Mouse (Mus musculus) layer of hippocampus, adult 2 months (tissue): ENCODE data around the gene Tbl1xr1. TPM values are rescaled to one million over a fixed set of nuclear protein-coding genes. Genes with fewer than 3 reads are reported as not detected.

Source experiments
- DNase-seq, 2 experiments: peaks; one replicate each; pipeline ENCODE4 v3.0.0; 2022; ENCODE audit warnings: low spot score in 2 of 2
- H3K27ac ChIP-seq: fragments of 200-600 bp; 2 replicates; pipeline ENCODE4 v1.8.1; 2022
- H3K4me3 ChIP-seq: fragments of 200-600 bp; 2 replicates; pipeline ENCODE4 v1.8.1; 2022; ENCODE audit warnings: mild to moderate bottlenecking
- CTCF ChIP-seq: fragments of 200-600 bp; conservative IDR thresholded peaks from 2 replicates; pipeline ENCODE4 v1.8.1; 2022; ENCODE audit warnings: antibody characterized with exemption, mild to moderate bottlenecking, moderate library complexity
- long read RNA-seq, 2 experiments: library from polyadenylated mRNA; stranded (forward); transcript quantifications; one replicate each; pipeline ENCODE4 v2.0.0; 2021; ENCODE audit warnings: borderline mapping rate in 2 of 2
- total RNA-seq, 2 experiments: library from RNA; stranded (reverse); gene quantifications; 2 replicates each; pipeline ENCODE4 v1.2.3; 2021

Tbl1xr1 gene
- 100 to 1,000 TPM; 154 to 161 TPM for total RNA-seq
- long read RNA-seq, experiment 1, full-length matches to known transcripts, result 11 of 39 reads
- long read RNA-seq, experiment 1, partial matches to known transcripts, result 2 of 39 reads
- long read RNA-seq, experiment 1, other reads (novel, unspliced or antisense), result 26 of 39 reads
- long read RNA-seq, experiment 2, full-length matches to known transcripts, result 8 of 29 reads
- long read RNA-seq, experiment 2, partial matches to known transcripts, result 3 of 29 reads
- long read RNA-seq, experiment 2, other reads (novel, unspliced or antisense), result 18 of 29 reads

DNA sequence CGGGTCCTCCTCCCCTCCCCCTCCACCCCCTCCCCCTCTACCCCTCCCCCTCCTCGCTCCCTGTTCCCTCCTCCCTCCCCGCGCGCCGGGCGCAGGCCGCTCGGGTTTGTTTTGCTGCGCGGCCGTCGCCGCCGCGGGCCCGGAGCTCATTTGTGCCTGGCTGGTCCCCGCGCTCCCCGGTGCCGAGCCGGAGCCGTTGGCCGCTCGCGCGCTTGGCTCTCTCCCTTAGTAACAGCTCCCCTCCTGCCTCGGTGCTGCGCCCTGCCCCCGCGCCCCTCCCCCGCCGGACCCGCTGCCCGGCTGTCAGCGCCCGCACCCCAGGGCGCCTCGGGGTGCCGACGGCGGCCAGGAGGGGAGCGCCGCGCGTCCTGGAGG is at the start of gene Tbl1xr1:
Gene Tbl1xr1, plus strand, starts transcription at position 92 of the 375 bp plus-strand sequence.
- Histone ChIP-seq H3K27ac (peak within 1 kb of the TSS; percentile 100), H3K4me3 (peak within 1 kb of the TSS; percentile 77)
- no peak for TF ChIP-seq CTCF
- DNase-seq, result peak; percentile 93

DNA sequence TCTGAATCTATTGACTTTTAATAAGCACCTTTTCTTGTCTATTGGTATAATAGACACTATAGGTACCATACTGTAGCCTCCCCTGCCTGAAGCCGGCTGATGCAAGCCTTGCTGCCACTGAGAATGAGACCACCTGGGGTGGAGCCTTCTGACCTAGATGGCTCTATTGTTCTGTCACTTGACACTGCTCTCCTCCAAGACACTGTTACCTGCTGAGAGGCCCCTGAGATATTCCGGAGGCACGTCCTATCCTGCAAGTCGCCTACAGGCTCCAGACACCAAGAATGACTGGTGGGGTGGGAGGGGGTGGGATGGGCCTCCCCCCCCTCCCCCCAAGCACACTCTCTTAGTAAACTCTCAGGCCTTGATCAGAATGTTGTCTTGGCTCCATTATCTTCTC is 38.4 kb upstream of the Tbl1xr1 start:
- no peak for DNase-seq
- H3K27ac ChIP-seq, result no peak overlapping the region
- TF ChIP-seq CTCF, result no peak
- no peak overlapping the region for H3K4me3 ChIP-seq

DNA sequence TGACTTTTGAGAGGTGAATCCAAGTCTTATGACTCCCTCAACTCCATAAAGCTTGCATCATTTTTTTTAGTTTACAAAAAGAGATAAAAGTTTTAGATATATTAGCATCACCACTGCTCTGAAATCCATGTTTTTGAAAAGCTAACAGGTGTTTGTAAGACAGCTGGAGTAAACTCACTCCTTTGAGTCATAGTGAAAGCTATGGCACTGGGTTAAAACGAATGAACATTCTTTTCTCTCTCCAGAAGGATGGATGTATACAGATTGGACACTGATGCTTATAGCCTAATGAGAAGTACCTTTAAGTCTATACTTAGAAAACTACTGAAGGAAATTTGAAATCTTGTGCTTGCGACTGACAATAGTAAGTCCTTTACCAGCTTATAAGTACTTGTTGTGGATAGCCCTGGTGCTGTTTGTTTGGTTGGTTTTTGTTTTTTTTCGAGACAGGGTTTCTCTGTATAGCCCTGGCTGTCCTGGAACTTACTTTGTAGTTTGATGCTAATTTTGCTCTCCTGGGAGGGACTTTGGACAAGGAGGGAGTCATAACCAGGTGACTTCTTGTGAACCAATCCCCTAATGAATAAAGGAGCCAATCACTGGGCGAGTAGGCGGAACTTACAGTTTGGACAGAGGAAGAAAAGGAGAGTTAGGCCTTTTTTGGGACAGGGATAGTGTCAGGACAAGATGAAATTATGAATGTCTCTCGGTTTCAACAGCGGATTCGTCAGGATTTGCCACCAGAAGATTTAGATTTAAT is 37.2 kb upstream of the Tbl1xr1 start:
- Histone ChIP-seq H3K27ac (no peak overlapping the region), H3K4me3 (no peak overlapping the region)
- TF ChIP-seq CTCF, result no peak
- no peak for DNase-seq

DNA sequence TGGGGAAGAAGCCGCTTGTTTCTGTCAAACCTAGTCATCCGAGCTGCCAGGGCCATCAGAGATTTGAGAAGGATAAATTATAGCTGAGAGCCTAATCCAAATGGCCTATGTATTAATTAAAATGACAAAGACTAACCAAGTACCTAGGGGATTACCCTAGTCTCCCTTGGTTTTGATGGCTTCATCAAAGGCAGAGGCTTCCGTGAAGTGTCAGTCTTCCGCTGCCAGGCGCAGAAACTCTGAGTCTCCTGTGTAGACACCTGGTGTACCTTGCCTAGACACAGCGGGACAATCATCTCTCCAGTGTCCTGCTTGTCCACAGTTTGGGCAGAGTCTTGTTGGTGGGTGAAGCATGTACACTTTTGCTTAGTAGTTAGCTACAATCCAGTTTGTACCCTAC is 35.8 kb upstream of the Tbl1xr1 start:
- no peak overlapping the region for H3K4me3 ChIP-seq
- DNase-seq, result no peak
- H3K27ac ChIP-seq, result no peak overlapping the region
- TF ChIP-seq CTCF, result no peak

DNA sequence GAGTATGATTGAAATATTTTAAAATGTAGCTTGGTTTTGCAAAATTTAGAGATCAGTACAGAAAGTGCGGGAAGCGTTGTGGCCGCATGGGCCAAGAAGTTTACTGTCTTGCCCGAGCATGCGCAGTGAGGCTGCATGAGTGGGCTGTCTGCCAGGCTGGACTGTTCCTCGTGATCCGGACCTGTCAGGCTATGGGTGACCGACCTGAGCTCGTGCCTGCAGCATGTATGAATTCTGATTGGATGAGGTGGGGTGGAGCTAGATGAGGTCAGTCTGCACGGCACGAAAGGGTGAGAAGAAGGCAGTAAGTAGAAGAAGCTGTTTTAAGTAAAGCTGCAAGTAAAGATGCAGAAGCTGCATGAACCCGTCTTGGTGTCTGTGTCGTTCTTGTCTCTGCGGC is 29.2 kb upstream of the Tbl1xr1 start:
- no peak for TF ChIP-seq CTCF
- DNase-seq, result no peak
- no peak overlapping the region for H3K4me3 ChIP-seq
- H3K27ac ChIP-seq, result no peak overlapping the region

DNA sequence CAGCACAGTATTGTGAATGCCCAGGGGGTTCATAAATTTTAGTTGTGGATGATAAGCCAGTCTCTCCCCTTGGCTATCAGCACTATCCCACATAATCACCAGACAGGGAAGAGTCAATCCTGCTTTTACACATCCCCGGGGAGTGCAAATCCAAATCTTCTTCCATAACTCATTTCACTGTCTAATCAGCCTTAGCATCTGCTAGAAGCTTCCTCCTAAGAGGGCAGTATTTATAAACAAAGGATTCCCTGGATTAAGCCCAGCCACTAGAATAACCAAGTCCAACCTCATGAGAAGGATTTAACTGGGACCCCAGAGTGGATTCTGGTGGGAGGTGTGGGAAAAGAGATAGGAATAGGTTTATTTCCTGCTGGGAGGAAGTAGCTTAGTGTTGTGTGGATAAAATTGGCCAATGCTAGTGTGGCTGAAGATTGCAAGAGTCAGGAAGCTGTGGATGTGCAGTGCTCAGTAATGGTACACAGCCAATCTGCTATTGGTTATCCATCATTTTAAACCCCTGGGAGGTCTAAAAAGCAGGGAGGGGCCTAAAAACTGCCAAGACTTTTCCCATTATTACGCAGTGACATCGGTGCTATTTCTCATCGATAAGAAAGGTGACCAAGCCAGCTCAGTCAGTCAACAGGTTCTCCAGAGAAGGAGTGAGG is 19.7 kb upstream of the Tbl1xr1 start:
- no peak overlapping the region for H3K27ac ChIP-seq
- DNase-seq, result no peak
- H3K4me3 ChIP-seq, result no peak overlapping the region
- TF ChIP-seq CTCF, result no peak

DNA sequence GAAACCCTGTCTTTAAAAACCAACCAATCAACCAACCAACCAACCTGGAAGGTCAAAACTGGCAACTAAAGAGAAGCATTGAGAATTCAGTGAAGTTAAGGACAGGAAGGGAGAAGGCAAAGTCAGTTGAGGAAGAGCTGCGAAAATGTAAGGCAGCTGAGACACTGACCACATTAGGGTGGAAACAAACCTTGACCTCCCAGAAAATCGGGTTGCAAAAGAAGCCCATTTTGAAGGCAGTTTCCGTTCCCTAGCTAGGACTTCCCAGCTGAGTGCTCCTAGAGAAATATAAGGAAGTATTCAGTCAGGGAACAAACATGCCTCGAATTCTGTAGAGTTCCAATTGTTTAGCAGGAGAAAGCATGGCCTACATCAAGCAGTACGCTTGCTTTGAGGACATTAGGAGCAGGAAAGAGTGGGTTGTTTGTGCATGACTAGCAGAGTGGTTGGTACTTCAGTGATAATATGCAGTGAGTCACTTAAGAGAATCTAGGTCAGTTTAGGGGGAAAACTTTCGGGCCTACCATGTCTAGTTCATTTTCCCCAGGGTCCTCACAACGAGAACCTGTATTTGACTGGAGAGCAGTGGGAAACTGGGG is 18.1 kb upstream of the Tbl1xr1 start:
- TF ChIP-seq CTCF, result no peak
- Histone ChIP-seq H3K4me3 (no peak overlapping the region), H3K27ac (no peak overlapping the region)
- no peak for DNase-seq

DNA sequence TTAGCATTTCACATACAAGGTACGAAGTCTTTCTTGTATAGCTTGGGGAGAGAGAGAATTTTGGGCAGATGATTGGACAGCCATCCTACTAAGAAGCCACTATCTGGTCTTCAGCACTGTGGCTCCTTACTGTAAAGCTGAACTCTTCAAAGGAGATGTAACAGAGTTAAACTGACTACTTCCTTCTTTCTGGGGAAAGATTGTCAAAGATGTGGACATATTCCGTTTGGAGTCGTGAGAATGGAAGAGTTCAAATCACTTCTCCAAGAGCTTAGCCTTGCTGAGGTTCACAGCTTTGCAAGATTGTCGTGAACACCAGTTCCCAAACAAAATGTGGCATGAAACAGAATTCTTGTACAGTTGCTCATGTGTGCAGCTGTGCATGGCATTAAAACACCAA is 15.3 kb upstream of the Tbl1xr1 start:
- no peak overlapping the region for H3K27ac ChIP-seq
- TF ChIP-seq CTCF, result no peak

DNA sequence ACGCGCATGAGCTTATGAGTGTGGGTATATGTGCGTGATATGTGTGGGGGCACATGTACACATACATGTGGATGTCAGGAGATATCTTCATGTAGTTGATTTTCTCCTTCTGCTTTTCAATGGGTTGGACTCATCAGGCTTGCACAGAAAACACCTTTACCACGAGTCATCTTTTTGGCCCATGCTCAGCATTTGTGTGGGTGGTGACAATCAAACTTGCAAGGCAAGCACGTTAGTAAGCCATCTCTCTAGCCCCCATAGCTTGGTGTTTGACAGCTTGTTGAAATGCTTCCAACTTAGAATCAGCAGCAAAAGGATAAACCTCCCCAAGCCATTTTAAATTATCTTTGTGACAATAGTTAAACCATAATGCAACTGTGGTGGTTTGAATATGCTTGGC is 7.8 kb upstream of the Tbl1xr1 start:
- Histone ChIP-seq H3K4me3 (no peak overlapping the region), H3K27ac (no peak overlapping the region)
- DNase-seq, result no peak
- no peak for TF ChIP-seq CTCF

More for the DNA sequence above, 15.3 kb upstream of the Tbl1xr1 start:
- DNase-seq, result no peak
- H3K4me3 ChIP-seq, result no peak overlapping the region

GRCm38 (mm10) chr3:22073916-22074315 is 2.5 kb upstream of the Tbl1xr1 start:
- no peak for DNase-seq
- Histone ChIP-seq H3K4me3 (no peak overlapping the region), H3K27ac (no peak overlapping the region)
- TF ChIP-seq CTCF, result no peak

- TF ChIP-seq CTCF, result no peak
- no peak for DNase-seq
- Histone ChIP-seq H3K4me3 (peak overlapping the region; percentile 77), H3K27ac (peak overlapping the region; percentile 100)
These were observed 1.7 kb upstream of the Tbl1xr1 start for GRCm38 (mm10) chr3:22074591-22075294.

DNA sequence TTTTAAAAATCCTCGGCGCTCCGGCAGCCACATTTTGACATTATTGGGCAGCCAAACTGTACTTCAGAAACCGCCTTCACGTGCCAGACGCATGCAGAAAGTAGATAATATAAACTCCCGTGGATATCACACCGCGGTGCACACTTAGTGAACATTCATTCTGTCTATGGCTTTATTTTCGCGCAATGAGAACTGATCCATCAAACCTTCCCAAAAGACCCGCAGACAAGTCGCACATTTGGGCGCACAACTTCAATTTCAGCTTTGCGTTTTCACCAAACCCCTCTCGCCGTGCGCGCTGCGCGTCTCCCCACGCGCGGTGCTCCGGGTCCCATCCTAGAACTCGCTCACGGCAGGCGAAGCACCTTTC is 950 bp upstream of the Tbl1xr1 start:
- H3K27ac ChIP-seq, result peak overlapping the region; percentile 100
- peak overlapping the region; percentile 77 for H3K4me3 ChIP-seq
- peak in 1 of 2 experiments; percentile 38 for DNase-seq
- no peak for TF ChIP-seq CTCF
